Mouse (Mus musculus) lung, postnatal 25 days (tissue): ENCODE data around the gene Pias3.
"Not testable (repeated sequence)": the region's sequence is repeated elsewhere in the genome, so short reads cannot be mapped to it uniquely, and the experiment has no call there.

Source experiments
- DNase-seq: peaks from one replicate; pipeline ENCODE4 v3.0.0; 2022; ENCODE audit warnings: low spot score

The Pias3 gene

DNA sequence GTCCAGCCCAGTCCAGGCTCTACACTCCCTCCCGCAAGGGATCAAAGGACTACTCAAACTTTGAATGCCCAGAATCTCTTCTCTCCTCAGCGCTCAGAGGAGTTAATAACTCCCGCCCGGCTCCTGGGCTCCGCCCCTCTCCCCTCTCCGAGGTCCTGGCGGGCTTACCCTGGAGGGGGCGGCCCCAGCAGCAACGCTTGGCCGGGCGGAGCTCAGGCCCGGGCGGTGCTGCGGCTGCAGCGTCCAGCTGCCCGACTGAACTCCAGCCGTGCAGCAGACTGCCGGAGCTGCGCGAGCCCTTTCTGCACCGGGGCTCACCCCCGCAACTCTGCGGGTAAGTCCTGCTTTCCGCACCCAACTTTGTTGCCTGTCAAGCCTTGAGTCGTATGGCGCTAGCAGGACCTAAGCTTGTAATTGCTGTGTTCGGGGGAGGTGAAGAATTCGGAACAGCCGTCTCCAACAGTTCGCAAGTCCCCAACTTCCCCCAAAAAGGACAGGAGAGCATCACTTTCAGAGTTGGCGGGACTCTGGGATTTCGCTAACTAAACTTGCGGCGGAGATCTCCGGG is at the start of gene Pias3:
Gene Pias3, plus strand, starts transcription at position 187 of the 568 bp plus-strand sequence.
- DNase-seq = peak; percentile 89

DNA sequence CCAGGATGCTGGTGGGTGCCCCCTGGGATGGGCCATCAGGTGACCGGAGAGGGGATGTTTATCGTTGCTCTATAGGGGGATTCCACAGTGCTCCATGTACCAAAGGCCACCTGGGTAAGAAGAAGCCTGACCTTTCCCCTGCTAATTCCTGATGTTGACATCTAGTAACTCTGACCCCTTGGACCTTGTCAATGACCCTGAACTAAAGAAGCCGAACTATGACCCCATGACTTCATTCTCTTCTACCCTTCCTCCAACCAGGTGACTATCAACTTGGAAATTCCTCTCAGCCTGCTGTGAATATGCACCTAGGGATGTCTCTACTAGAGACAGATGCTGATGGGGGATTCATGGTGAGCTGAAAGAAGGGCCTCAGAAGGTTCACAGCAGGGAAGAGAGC is 48.8 kb upstream of the Pias3 start:
- DNase-seq = no peak

GRCm38 (mm10) chr3:96660901-96661300 is 35.3 kb upstream of the Pias3 start:
- no peak for DNase-seq

DNA sequence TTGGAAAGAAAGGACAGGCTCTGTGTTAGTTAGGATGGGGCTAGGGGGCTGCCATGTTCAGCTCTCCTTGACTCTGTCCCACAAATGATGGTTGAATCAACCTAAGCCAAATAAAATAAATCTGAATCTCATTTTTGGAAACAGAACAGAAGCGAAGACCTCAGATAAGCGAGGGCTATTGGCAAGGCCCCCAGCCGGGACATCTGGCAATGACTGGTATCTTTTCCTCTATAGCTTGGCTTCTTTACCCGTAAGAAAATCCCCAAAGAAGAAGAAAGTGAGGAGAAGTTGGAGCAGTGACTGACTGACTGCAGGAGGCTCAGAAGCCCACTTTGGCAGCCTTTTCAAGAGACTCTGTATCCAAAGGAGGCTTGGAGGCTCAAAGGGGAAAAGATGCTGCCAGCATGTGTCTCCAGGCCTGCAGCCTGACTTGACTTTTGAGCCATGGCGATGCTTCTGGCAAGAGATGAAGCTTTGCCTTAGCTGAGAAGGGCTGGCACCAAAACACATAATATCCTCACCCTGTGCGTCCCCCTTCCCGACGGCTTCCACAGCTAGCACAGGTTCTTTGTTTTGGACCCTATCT is 33.4 kb upstream of the Pias3 start:
- no peak for DNase-seq

GRCm38 (mm10) chr3:96663432-96664239 is 32.5 kb upstream of the Pias3 start:
- peak; percentile 85 for DNase-seq

DNA sequence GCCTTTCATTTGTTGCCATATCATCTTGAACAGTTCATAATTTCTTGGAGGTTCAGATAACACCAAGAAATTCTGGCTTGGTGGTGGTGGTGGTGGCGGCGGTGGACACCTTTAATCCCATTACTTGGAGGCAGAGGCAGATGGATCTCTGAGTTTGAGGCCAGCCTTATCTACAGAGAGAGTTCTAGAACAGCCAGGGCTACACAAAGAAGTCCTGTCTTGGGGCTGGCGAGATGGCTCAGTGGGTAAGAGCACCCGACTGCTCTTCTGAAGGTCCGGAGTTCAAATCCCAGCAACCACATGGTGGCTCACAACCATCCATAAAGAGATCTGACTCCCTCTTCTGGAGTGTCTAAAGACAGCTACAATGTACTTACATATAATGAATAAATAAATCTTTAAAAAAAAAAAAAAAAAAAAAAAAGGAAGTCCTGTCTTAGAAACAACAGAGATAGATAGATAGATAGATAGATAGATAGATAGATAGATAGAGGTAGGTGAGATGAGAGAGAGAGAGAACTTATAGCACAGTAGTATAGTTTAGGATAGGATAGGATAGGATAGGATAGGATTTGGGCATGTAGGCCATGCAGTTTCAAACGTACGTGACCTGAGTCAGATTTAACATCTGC is 30.3 kb upstream of the Pias3 start:
- DNase-seq = not testable (repeated sequence)

DNA sequence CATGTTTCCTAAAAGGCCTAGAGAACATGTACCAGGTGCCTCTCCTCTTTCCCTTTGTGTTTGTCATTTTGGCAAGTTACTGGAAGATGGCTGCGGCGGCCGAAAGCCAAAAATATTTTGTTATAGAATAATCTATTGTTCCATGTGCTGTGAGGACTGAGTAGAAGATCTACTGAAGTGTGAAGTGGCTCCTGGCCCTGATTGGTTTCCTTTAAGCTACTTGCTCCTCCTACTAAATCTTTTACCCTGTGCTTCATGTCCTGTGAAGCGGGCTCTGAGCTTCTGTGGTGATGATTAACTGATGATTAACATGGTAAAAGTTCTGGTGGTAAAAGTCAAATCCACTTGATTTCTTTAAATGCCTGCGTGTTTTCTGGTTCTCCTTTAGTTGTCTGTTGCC is 29.3 kb upstream of the Pias3 start:
- no peak for DNase-seq

GRCm38 (mm10) chr3:96667316-96667715 is 28.9 kb upstream of the Pias3 start:
- no peak for DNase-seq

GRCm38 (mm10) chr3:96668424-96669067 is 27.6 kb upstream of the Pias3 start:
- DNase-seq = no peak

DNA sequence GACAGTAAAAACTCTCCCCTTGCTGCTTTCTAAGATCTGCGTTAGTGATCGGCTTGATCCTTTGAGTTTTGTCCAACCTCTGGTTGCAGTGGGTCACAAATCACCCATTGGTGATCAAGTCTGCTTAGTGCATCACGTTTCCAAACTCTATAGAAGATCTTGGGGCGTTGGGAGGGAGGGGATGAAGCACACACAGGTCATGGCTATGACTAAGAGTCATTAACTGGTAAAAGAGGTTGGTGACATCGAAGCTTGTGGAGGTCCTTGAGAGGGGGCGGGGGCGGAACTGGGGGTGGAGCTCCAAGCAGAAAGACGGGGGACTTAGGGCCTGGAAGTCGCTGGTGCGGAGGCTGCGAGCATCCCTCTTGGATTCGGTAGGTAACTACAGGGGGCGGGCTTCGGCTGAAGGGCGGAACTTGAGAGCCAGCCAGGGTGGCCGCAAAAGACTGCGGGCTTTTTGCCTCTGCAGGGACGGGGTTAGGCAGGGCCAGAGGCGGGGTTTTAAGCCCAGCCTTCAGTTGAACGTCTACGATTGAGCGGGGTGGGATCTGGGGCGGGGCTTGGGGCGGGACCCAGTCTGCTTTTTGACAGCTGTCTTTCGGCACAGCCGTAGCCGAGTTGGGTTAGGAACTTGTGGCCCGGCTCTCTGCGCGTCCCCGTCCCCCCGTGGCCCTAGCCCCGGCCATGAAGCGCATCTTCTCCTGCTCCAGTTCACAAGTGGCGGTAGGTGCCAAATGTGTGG is 26.3 kb upstream of the Pias3 start, which contains the start of gene Ankrd35:
Gene Ankrd35, plus strand, starts transcription at position 405 of the 742 bp plus-strand sequence.
- DNase-seq = peak; percentile 88

DNA sequence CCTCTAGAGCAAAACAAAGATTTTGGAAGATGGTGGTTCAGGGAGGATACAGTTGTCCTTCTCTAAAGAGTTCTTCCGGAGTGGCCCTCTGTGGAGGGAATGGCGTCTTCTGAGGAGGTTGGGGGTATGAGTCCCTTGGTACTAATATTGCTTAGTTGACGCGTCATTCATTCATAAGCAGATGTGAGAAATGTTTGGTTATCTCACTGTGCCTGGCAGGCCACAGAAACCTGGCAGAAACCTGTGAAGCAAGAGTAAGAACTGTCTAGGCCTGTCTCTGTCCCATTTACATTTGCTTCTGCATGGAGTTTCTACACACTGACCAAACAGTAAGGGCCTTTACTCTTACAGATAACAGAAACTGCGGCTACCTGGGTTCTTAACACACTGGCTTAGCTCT is 24.7 kb upstream of the Pias3 start:
- no peak for DNase-seq

GRCm38 (mm10) chr3:96673514-96673913 is 22.7 kb upstream of the Pias3 start:
- DNase-seq = no peak

GRCm38 (mm10) chr3:96674442-96674841 is 21.7 kb upstream of the Pias3 start:
- DNase-seq = no peak

DNA sequence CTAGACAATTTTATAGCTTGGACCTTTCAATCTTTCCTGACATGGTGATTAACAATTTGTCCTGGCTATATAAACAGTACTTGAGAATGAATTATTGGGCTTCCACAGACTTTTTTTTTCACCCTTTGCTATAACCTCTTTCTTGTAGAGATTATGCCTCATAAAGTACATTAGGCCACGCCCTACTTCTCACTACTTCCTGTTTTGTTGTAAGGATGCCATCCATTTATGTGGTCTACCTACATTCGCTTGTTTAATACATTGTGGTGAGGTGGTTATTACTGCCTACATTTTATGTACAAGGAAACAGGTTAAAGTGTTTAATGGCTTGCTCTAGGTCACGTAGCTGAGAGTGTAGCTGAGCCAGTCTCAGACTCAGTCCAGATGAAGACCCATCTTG is 21.0 kb upstream of the Pias3 start:
- DNase-seq = no peak

DNA sequence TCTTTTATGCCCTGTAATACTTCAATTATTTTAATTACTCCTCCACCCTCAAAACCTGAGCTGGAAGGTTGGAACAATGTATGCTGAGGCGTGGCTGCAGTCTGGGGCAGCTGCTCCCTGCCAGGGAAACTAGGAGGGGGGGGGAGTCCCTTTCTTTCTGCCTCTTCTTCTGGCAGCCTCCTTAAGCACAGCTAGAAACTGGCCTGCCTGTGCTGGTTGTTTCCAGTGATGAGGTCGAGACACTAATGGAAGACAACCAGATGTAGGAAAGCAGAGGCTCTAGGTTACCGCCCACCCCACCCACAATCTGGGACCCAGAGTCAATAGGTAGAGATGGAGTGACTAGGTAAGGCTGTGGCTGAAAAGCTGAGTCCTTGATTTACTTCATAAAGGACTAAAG is 20.5 kb upstream of the Pias3 start:
- DNase-seq = no peak

DNA sequence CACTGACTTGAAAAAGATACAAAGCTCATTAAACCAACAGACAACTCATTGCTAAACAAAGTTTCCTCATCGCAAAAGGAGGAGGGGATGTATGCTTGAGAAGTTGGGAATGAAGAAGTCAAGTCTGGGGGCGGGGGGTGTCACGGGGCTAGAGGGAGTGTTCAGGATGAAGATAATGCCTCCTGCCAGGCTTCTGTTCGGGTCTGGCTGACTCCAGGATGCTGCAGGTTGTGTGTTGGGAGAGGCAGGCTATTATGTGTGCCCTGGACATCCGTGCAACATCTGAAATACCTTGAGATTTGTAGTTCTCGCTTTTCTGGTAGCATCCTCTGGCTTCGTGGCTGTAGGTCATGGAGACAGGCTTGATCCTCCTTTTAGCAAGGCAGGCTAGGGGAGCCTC is 17.7 kb upstream of the Pias3 start:
- no peak for DNase-seq

DNA sequence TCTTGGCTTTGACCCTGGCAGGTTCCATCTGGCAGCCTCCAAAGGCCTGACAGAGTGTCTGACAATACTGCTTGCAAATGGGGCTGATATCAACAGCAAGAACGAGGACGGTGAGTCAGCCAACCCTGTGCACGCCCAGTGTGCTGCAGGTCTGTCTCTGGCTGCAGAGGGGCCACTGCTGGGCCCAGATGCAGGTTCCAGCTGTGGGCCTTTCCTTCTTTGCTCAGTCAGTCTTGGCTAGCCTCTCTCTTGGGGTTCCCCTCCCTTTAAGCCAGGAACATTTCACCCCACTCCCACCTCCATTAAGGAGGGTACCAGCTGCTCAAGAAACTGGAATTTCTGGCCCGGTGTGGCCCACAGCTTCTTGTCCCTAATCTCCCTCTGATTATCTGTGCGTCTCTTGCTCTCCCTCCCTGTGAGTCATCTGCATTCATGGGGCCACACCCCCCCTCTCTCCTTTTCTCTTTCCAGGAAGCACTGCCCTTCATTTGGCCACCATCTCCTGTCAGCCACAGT is 17.0 kb upstream of the Pias3 start:
- DNase-seq = no peak

- DNase-seq = no peak
These were observed 15.8 kb upstream of the Pias3 start for GRCm38 (mm10) chr3:96680269-96680956.

DNA sequence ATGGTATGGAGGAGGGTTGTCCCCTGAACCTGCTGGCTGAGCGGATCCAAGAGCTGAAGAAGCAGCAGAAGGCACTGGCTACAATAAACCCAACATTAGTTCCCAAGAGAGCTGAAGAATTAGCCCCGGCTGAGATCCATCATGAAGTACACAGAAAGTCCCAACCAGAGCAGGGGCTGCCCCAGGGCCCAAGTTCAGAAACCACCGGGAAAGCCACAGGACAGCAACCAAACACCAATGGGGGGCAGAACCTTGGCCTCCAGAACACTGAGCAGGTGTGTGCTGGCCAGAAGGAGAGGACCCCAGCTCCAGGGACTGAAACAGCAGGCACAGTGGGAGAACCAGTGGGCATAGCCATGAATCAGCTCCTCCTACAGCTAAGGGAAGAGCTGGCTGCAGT is 12.7 kb upstream of the Pias3 start:
- DNase-seq = no peak

GRCm38 (mm10) chr3:96684151-96684821 is 11.9 kb upstream of the Pias3 start:
- no peak for DNase-seq
